Mouse (Mus musculus): ENCODE data around the gene Hist2h3c2.

DNA sequence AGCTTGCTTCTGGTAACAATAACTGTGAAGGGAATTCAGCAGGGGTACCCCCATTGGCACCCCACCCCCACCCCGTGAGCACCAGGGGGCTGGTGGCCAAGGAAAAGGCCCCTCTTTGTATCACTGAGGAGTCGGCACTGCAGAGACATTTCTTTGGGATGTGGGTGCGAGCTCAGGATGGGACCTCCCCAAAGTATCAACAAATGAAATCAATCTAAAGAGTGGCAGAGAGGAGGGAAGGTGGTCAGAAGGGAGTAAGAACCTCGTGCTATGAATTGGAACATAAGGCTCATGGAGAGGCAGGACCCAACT lies 10.1 kb upstream of the Hist2h3c2 start:
- TF ChIP-seq CTCF (IDR thresholded peaks at IDR 0.05; ENCODE audit: low read depth, low read length), result no peak
- TF ChIP-seq POLR2A (IDR thresholded peaks at IDR 0.05; ENCODE audit: borderline replicate concordance, low read depth, low read length), result no peak
